Mouse (Mus musculus) heart, adult 2 months (tissue): ENCODE measurements around the gene Klhl36. TPM values are rescaled to one million over a fixed set of nuclear protein-coding genes. Genes with fewer than 3 reads are reported as not detected.

Source experiments
- DNase-seq, 2 experiments: peaks; one replicate each; pipeline ENCODE4 v3.0.0; 2021
- H3K27ac ChIP-seq: fragments of 200-600 bp; 2 replicates; pipeline ENCODE4 v1.8.1; 2022
- H3K27me3 ChIP-seq: fragments of 200-500 bp; 2 replicates; pipeline ENCODE4 v1.6.1; 2012; ENCODE audit warnings: mild to moderate bottlenecking, low read length, inconsistent platforms, mixed read lengths; ENCODE audit not compliant: control insufficient read depth, insufficient read depth
- H3K36me3 ChIP-seq: fragments of 200-500 bp; 2 replicates; pipeline ENCODE4 v1.6.1; 2012; ENCODE audit warnings: low read length, inconsistent platforms; ENCODE audit not compliant: control insufficient read depth, insufficient read depth
- H3K4me1 ChIP-seq: fragments of 200-500 bp; 2 replicates; pipeline ENCODE4 v1.6.1; 2011; ENCODE audit warnings: low read length; ENCODE audit not compliant: control insufficient read depth, insufficient read depth
- H3K4me3 ChIP-seq: fragments of 200-600 bp; 2 replicates; pipeline ENCODE4 v1.8.1; 2022
- H3K79me2 ChIP-seq: fragments of 200-500 bp; replicated peaks from 2 replicates; pipeline ENCODE4 v1.6.1; 2012; ENCODE audit warnings: mild to moderate bottlenecking, inconsistent platforms, low read length, moderate library complexity, mixed read lengths; ENCODE audit not compliant: control insufficient read depth, insufficient read depth
- H3K9ac ChIP-seq: fragments of 200-500 bp; 2 replicates; pipeline ENCODE4 v1.6.1; 2012; ENCODE audit warnings: low read depth, mild to moderate bottlenecking, control low read depth, inconsistent platforms, low read length, mixed read lengths
- CTCF ChIP-seq: fragments of 200-600 bp; IDR thresholded peaks from 2 replicates; pipeline ENCODE4 v1.8.1; 2022; ENCODE audit warnings: antibody characterized with exemption, mild to moderate bottlenecking, moderate library complexity
- EP300 ChIP-seq: fragments of 200-500 bp; IDR thresholded peaks from 2 replicates; pipeline ENCODE4 v1.6.1; 2011; ENCODE audit warnings: low read depth, low read length, control low read depth; ENCODE audit not compliant: insufficient read depth
- POLR2A ChIP-seq: fragments of 200-500 bp; IDR thresholded peaks from 2 replicates; pipeline ENCODE4 v1.6.1; 2011; ENCODE audit warnings: mild to moderate bottlenecking, low read depth, low read length, control low read depth; ENCODE audit not compliant: insufficient read depth
- WGBS: fragments of 180-500 bp; shearing (Covaris S2); methylation state at CpG from one replicate; pipeline ENCODE4 v1.1.7; 2018; 5-methylcytosine and 5-hydroxymethylcytosine counted together
- intact Hi-C: fragments of 180-260 bp; cut with DNase I; formaldehyde crosslinking; loops from one replicate; pipeline ENCODE4 v1.15.1; 2025
- polyA plus RNA-seq: library from polyadenylated mRNA; depleted of rRNA; stranded (reverse); fragments of >200 nt; gene quantifications from 2 replicates; pipeline ENCODE4 v1.2.3, GENCODE M21; 2012
- total RNA-seq, 2 experiments: library from RNA; stranded (reverse); gene quantifications; 2 replicates each; pipeline ENCODE4 v1.2.3; 2021

Gene Klhl36
- total and polyA plus RNA-seq, 3 experiments, result 2.6 to 5.7 (median 2.7) TPM

DNA sequence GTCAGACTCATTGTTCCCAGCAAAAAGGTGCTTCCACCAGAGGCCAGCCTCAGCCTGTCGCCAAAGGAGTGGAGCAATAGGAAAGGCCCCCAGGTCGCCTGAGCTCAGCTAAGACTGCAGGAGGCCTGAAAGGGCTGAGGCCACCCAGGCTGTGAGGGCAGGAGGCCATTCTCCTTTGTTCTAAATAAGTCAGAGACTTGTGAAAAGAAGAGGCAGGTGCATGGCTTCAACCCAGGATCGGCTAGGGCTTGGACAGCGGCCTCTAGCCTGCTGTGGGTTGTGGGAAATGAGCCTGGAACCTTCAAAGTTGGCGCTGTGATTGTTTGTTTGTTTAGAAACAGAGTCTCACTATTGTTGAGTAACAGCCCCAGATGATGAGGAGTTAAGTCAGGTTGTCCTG, 8.0 kb upstream of the Klhl36 start:
- Histone ChIP-seq H3K4me1 (peaks cover 2% of the 10 kb centered on the region; the same call in 1 of the 2 replicates), H3K79me2 (no peaks in the 10 kb centered on the region), H3K4me3 (no peak overlapping the region), H3K36me3 (no peaks in the 10 kb centered on the region), H3K27me3 (no peaks in the 10 kb centered on the region), H3K9ac (no peak overlapping the region), H3K27ac (no peak overlapping the region)
- DNase-seq, result no peak
- intact Hi-C loops, result no loop called here
- TF ChIP-seq EP300, result no peak
- no peak for TF ChIP-seq POLR2A
- no peak for TF ChIP-seq CTCF
- 75% methylated on average over 5 of the region's 5 CpGs for WGBS

DNA sequence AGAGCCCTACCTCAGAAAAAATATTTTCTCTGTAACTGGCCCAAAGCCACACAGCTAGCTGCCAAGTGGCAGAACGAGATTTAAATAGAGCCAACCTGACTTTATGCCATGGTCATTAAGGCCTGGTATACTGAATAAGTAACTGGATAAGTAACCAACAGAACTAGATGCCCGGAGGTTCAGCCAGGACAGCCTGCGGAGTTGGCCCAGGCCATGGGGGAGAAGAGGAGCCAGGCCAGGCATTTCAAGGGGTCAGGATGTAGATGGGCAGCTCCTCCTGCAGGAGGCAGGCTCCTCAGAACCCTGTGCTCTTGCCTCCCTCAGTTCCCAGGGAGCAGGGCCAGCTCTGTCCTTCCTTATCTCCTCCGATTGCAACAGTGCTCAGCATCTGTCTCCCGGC, 6.4 kb upstream of the Klhl36 start:
- H3K27ac ChIP-seq, result no peak overlapping the region
- TF ChIP-seq CTCF, result peak; percentile 34
- TF ChIP-seq POLR2A, result no peak
- TF ChIP-seq EP300, result no peak
- no peak overlapping the region for H3K9ac ChIP-seq
- no peak overlapping the region for H3K4me3 ChIP-seq
- WGBS, result 43% methylated on average over 5 of the region's 5 CpGs
- H3K27me3 ChIP-seq, result no peaks in the 10 kb centered on the region
- no peaks in the 10 kb centered on the region for H3K79me2 ChIP-seq
- peaks cover 2% of the 10 kb centered on the region; the same call in 1 of the 2 replicates for H3K4me1 ChIP-seq
- H3K36me3 ChIP-seq, result no peaks in the 10 kb centered on the region
- peak in 1 of 2 experiments; percentile 59 for DNase-seq
- intact Hi-C loops, result no loop called here

DNA sequence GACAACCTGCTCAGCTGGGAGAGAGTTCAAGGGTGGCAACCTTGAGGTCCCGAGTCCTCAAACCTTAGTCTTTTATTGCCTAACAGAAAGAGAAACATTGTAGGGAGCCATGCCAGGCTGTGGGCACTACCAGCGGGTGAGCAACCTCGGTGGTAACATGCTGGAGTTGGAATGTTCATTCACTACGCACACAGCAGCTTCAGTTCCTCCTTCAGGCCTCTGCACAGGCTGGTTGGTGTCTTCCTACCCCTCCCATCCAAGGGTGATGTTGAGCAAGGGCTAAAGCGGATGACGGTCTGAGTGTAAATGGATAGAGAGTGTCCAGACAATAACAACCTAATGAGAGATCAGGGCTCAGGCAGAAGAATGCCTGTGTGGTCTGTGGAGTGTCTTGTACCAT, 4.3 kb upstream of the Klhl36 start:
- Histone ChIP-seq H3K79me2 (no peaks in the 10 kb centered on the region), H3K36me3 (no peaks in the 10 kb centered on the region), H3K4me1 (peaks cover 2% of the 10 kb centered on the region; the same call in 1 of the 2 replicates), H3K27me3 (no peaks in the 10 kb centered on the region), H3K4me3 (no peak overlapping the region), H3K9ac (no peak overlapping the region), H3K27ac (no peak overlapping the region)
- DNase-seq, result peak in 1 of 2 experiments; percentile 17
- 78% methylated on average over 6 of the region's 6 CpGs for WGBS
- intact Hi-C loops, result no loop called here
- TF ChIP-seq CTCF (no peak), EP300 (no peak), POLR2A (no peak)

DNA sequence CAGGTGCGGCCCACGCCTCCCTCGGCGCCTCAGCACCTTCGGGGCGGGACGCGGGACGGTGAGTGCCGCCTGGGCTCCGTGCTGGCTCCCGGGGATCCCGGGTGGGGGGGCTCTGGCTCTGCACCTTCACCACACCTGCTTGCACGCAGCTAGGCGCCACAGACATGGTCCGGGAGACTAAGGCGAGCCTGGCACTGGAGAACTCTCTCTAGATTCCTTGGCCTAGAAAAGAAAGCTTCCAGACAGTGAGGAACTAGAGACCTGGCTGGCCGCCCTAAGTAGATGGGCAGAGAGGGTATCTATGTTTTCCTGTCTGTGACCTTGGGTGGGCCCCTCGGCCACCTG, 296 bp downstream of the Klhl36 start:
- peak overlapping the region; percentile 86 for H3K9ac ChIP-seq
- no peaks in the 10 kb centered on the region for H3K36me3 ChIP-seq
- TF ChIP-seq POLR2A, result no peak
- TF ChIP-seq CTCF, result no peak
- TF ChIP-seq EP300, result no peak
- intact Hi-C loops, result loop anchor here (2.0 kb wide), 1 partner anchor 22 kb away; the partner anchor contains the start of gene Cotl1
- H3K27ac ChIP-seq, result peak overlapping the region; percentile 71
- no peak for DNase-seq
- WGBS, result 1% methylated on average over 19 of the region's 19 CpGs
- H3K4me1 ChIP-seq, result no peaks in the 10 kb centered on the region; the same call in 1 of the 2 replicates
- no peaks in the 10 kb centered on the region for H3K79me2 ChIP-seq
- peak overlapping the region; percentile 89 for H3K4me3 ChIP-seq
- no peaks in the 10 kb centered on the region for H3K27me3 ChIP-seq

DNA sequence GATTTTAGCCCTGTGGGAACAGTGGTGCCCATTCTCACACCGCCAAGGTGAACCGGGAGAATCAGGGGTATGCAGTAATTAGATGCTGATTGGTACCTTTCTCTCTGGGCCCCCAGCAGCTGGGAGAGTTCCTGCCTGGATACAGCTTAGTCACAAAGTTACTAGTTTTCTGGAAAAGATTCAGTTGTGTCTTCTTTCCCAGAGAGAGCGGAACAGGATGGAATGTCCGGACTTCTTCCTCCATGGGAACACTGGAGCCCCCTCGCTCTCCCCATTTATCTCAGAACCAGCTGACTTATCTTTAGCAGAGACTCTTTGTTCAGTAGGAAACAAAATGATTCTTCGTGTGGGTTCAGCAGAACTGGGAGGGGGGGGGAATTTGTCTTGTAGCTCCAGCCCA, 683 bp downstream of the Klhl36 start:
- Histone ChIP-seq H3K9ac (peak overlapping the region; percentile 86), H3K27ac (peak overlapping the region; percentile 71), H3K4me3 (peak overlapping the region; percentile 89), H3K36me3 (no peaks in the 10 kb centered on the region), H3K4me1 (no peaks in the 10 kb centered on the region; the same call in 1 of the 2 replicates), H3K79me2 (no peaks in the 10 kb centered on the region), H3K27me3 (no peaks in the 10 kb centered on the region)
- TF ChIP-seq CTCF, result no peak
- no peak for TF ChIP-seq POLR2A
- no peak for TF ChIP-seq EP300
- intact Hi-C loops, result loop anchor here (2.0 kb wide), 1 partner anchor 22 kb away; the partner anchor contains the start of gene Cotl1
- WGBS, result 26% methylated on average over 6 of the region's 6 CpGs
- DNase-seq, result no peak

DNA sequence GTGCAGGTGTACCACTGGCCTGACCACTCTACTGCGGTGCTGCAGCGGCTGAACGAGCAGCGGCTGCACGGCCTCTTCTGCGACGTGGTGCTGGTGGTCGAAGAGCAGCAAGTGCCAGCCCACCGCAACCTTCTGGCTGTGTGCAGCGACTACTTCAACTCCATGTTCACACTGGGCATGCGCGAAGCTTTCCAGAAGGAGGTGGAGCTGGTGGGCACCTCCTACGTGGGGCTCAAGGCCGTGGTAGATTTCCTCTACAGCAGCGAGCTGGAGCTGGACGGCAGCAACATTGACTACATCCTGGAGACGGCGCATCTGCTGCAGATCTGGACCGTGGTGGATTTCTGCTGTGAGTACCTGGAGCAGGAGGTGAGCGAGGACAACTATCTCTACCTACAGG, 7.5 kb downstream of the Klhl36 start:
- H3K36me3 ChIP-seq, result no peaks in the 10 kb centered on the region
- H3K27ac ChIP-seq, result no peak overlapping the region
- no peak overlapping the region for H3K4me3 ChIP-seq
- H3K79me2 ChIP-seq, result no peaks in the 10 kb centered on the region
- H3K27me3 ChIP-seq, result no peaks in the 10 kb centered on the region
- no peak overlapping the region for H3K9ac ChIP-seq
- H3K4me1 ChIP-seq, result no peaks in the 10 kb centered on the region
- 79% methylated on average over 20 of the region's 20 CpGs for WGBS
- no peak for DNase-seq
- intact Hi-C loops, result no loop called here
- TF ChIP-seq POLR2A (no peak), EP300 (no peak), CTCF (no peak)
